Mouse (Mus musculus) E14TG2a.4 (cell line): ENCODE measurements around the gene Polr1d.

ENCODE experiments used
- CTCF ChIP-seq: conservative IDR thresholded peaks from 2 replicates; pipeline ENCODE4 v1.5.1; 2014; ENCODE audit warnings: low read length
- POU5F1 ChIP-seq: IDR thresholded peaks from 2 replicates; pipeline ENCODE4 v1.6.1; 2014; ENCODE audit warnings: low read length, borderline replicate concordance

- no peak for TF ChIP-seq CTCF
- no peak for TF ChIP-seq POU5F1
Measured at GRCm38 (mm10) chr5:147054747-147055270, 22.0 kb upstream of the Polr1d start.
